Mouse (Mus musculus) kidney, postnatal 4 days (tissue): ENCODE measurements at regions not wholly inside any gene's neighbourhood (a gene's known extent, or its start where the extent isn't known, plus 50 kb on each side); places are given as distances from the start of the nearest gene placed in this dataset.

ENCODE experiments used
- DNase-seq, 2 experiments: peaks; one replicate each; pipeline ENCODE4 v3.0.0; 2021; ENCODE audit warnings: mixed read lengths in 2 of 2

DNA sequence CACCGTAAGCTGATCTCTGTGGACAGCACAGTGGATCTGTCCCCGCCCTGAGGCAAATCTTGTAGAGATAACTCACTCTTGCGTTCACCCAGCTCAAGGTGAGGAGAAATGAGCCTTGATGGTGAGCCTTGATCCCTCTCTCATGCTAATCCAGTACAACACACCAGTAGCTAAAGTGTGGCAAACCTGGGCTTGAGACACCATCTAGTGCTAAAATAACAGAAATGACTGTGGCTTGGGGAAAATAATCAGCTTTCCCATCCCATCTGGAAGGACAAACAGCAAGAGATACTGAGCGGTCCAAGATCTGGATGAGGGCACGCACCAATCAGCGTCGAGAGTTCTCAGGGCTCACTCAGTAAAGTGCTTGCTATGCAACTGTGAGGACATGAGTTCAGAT, 50.9 kb upstream of the Cbln4 start:
- no peak for DNase-seq

DNA sequence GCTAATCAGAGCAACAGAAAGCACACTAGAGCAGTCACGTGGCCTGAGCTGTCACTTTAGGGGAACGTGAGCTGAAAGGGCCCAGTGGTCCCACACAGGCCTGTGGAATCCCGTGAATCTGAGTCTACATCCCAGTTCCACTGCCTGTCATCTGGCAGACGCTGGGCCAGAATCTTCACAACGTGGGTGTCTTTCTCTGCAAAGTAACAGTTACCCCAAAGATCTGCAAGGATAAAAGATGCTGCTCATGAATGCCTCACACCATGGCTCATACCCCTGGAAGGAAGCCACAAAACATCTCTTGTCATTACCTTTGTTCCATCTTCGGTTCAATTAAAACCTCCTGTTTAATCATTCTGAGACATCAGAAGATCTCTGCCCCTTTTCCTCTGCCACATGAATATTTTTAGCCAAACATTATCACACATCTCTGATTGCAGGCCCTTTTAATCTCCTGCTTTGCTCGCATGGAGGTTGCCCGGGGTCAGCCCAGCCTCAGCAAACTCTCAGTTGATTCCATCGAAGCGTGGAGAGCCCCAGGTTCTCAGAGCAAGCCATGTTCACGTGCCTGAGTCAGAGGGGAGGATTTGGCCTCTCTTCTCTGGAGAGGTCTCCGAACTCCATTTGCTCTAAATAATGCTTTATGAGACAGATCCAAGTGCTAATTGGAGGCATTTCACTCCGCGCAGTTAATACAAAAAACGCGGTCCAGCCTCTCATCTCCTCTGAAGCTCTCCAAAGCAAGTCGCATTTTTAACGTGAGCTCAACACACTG, 60.8 kb upstream of the Cbln4 start:
- peak; percentile 6 to 13 for DNase-seq

DNA sequence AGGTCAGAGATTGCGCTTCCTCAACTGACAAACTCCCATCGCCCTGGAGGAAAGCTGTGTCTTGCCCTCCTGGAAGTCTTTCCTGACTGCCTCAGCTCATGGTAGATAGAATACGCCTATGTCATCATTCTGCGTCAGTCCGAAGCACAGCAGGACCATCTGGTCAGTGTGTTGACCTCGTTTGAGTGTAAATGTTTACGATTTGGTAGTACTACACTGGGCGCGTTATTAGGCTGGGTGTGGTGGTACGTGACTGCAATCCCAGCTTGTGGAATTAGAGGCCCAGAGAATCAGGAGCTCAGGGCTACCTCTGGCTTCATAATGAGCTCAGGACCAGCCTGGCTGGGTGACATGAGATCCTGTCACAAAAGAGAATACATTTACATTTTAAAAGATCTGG, 62.0 kb upstream of the Cbln4 start:
- DNase-seq, result no peak

DNA sequence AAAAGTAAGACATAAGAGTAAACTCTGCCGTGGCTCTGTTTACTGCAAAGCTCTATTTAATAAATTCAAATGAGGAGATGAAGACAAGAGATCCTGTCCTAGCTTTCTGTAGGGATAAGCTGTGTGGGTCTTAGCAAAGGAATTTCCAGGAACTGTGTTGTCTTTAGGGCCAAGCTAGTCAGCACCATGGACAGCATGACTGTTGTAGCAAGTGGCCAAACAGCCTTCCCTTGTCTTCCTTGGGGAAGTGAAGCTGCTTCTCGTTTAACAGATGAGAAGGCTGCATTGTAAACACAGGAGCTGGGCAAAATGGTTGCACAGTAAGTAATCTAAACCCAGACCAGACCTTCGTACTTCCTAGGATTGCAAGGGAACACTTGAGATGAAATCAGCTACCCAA, 67.4 kb upstream of the Cbln4 start:
- peak; percentile 80 to 84 for DNase-seq

DNA sequence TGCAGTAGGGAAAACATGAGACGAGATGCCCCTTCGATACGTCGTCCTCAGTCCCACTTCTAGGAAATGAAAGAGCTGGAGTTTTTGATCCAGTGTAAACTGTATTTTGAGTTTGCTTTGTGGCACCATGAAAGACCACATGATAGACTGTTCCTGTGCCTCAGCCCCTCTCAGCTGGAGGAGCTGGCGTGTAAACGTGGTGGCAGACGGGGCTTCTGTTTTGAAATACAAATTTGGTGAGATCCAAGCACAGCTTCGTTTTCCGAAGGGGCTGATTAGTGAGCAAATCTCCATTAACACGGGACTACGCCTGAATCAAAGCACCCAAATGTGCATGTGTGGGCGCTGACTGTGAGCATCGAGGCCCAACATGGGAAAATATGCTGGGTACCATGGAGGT, 70.4 kb upstream of the Cbln4 start:
- DNase-seq, result no peak

DNA sequence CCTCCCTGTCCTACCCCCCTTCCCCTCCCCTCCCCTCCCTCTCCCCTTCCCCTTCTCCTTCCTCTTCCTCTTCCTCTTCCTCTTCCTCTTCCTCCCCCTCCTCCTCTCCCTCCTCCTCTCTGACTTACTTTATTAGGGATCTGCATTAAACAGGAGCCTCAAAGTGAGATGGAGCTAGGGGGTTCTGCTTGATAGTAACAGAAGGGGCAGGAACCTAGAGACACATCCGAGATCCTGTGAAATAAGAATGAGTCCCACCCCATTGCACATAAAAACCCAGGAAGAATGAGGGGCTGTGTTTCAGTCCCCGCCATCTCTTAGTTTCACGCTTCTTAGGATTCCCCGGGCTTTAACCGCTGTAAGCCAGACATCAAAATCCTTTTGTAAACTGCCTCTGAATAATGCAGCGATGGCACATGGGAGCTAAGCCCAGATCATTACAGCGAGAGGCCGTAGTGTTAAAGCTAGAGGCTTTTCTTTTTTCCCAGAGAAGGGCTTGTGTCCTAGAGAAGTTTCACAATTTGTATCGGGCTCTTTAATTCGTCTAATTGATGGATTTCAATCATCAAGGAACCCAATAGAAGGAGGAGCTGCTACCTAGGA, 72.4 kb upstream of the Cbln4 start:
- no peak for DNase-seq

DNA sequence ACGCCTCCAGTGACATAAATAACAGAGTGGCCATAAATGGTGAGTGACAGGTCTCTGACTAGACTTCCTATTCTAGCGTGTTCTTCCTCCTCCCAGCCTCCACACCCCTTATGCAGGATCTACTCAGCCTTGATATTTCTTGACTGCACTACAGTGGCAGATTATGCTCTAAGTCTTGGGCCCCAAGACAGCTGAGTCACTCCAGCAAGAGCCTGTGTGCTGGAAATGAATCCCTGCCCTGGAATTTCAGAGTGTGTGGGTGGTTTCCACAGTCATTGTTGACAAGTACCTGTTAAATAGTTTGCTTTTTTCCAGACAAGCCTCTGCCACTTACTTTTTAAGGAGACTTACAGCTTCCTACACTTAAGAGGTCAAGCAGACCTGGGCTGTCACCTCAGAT, 84.3 kb upstream of the Cbln4 start:
- DNase-seq, result no peak

DNA sequence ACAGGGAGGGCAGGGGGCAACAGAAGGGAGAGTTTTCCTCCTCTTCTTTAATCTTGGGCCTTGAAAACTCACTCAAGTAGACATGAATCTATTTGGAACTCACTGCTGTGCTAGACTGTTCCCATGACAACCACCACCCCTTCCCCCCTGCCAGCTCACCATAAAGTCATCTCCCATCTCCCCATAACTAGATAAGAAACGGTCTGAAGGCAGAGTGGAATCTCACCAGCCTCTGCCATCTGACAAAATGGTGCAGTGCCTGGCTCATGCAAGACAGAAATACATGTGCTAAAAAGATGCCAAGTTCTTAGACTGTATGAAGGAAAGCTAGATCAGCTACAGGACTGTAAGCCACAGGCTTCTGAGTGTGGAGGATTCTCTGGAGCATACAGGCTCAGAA, 88.0 kb upstream of the Cbln4 start:
- DNase-seq, result no peak

DNA sequence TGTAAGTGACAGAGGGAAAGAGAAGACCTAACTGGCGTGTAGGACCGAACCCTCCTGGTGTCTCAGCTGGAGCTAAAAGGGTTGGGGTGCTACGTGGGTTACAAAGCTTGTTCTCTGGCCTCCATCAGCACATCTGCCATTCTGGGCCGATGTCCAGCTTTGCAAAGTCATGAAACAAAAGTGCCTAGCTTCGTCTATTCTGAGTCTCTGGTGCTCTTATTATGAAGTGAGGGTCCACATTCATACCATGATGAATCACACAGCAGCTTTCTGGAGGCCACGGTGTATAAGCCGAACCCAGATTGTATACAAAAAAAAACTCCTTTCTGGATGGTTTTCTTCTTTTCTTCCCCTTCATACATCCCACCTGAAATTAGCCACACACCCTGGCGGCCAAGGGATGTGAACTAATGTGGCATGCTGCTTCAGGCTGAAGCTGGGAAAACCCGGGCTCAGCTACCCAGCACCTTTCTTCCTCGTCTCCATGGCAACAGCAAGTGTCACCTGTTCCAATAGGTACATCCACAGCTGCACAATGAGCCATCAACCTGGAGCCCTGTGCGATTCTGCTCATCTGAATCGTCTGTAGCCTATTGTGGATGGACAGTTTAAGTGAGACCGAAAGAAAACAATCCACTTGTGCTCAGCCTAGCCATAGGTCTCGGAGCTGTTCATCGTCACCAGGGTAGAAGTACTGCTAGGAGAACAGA, 89.5 kb upstream of the Cbln4 start:
- peak; percentile 8 for DNase-seq

DNA sequence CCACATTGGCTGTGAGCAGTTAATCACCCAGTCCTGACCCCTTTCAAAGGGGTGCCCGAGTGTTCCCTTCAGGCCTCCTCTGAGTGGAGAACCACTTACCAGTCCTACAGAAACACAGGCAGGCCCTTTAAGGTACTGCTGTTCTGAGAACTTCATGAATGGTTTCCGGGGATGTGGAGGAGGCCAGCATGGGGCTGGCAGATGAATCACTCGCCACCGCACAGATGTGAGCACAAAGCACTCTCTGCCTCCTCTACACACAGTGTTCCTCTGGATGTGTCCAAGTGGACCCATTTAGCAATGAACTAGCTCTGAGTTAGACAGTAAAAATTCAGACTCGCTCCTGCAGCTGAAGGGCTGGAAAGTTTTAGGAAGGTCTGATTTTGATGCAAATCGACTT, 96.8 kb upstream of the Cbln4 start:
- DNase-seq, result no peak

DNA sequence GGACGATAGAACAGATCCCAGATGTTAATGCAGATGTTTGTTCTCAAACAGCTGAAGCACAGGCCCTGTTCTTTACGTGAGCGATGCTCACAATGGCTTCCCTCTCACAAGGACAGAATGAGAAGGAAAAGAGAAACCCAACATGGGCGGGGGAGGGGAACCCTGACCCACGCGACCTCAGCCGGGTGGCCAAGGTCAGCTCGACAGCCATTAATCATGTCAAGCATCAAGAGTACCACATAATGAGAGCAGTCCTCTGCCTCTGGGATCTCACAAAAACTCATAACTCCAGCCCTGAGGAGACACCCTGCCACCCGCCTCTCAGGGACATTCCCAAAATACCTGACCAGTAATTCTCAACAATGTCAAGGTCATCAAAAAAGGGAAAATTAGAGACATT, 100.0 kb upstream of the Cbln4 start:
- peak; percentile 26 to 34 for DNase-seq

DNA sequence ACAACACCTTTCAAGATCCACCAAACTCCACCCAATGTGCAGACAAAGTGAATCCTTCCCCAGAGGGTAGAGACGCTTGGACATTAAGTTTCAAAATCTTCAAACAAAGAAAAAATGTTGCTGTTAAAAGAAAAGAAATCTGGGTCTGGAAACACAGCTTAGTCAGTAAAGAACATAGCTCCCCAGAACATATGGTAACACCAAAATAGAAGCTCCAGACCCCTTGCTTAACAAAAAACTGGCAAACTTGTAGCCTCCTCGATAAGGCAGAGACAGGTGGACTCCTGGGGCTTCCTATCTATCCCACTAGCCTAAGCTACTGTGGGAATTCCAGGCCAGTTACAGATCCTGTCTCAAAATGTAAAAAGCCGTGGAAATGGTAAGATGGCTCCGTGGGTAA, 99.6 kb upstream of the Mc3r start:
- DNase-seq, result no peak

DNA sequence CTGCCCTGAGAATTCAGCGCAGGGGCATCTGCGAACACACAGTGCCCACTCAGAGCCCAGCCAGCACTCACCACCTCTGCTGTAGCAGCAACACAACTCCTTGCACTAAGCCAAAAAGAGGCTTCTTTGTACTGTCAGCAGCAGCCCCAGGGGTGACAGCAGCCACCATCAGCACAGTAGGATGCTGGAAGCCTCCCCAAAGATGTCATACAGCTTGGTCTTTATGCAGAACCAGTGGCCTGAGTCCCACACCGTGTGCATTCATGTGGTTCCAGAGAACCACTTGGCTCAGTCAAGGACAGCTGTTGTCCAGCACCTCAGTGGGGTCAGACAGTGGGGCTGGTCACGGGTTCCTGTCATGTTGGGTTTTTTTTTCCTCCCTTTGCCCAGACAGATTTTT, 98.6 kb upstream of the Mc3r start:
- no peak for DNase-seq

DNA sequence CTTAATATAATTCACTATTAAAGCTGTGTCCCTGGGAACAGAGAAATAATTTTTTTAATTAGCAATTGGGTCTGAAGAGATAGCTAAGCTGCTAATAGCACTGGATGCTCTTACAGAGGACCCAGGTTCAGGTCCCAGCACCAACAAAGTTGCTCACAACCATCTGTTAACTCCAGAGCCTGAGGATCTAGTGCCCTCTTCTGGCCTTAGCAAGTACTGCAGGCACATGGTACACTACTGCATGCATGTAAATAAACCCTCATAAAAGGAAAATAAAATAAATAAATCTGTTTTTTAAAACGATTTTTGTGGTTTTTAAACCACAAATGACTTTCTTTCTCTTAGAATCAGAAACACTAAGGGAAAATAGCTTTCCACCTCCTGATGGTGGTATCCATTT, 97.4 kb upstream of the Mc3r start:
- DNase-seq, result no peak

DNA sequence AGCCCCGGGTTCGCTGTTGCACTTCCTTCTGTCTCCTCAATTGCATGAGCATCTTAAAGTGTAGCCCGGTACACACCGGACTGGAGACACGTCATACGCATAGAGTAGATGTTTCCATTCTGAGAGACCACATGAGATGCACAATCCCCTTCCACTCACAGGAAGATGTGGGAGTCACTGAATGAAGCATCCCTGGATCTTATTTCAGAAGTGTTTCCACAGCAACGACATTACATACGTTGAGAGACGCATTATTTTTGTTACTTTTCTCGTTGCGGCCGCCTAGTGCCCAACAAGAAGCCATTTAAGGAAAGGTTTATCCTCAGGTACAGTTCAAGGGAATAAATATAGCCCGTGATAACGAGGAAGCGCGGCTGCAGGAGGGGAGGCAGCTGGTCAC, 88.4 kb upstream of the Mc3r start:
- no peak for DNase-seq

DNA sequence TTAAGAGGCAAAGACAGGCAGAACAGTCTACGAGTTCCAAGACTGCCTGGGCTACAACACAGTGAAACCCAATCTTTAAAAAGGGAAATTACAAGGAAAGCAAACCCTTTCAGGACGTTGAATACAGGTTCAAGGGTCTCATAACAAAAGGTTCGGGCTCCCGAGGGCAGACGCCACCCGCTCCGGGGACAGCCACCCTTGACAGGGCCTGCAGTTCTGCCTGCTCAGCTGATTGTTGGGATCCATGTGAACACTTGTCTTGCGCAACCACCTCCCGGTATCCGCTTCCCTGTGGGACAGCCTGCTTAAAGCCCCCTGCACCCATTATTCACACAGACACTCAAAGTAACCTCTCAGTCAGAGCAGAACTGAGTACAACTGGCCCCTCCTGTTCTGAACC, 70.9 kb upstream of the Mc3r start:
- DNase-seq, result no peak

DNA sequence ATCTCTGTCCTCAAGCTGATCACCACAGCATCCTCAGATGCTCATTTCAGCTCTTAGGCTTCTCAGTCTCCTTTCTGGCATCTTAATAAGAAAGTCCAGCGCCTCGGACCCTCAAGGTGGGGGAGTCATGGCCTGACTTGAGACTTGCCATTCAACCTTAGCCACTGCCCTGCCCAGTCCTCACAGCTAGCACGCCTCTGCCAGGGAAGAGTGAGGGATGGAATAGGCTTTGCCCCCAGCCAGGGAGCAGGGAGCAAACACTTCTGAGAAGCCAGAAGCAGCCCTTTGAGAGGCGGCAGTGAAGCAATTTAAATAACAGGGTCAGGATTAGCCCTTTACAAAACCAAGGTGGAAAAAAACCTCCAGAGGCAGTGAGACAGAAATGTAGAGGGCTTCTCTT, 69.0 kb upstream of the Mc3r start:
- DNase-seq, result no peak

DNA sequence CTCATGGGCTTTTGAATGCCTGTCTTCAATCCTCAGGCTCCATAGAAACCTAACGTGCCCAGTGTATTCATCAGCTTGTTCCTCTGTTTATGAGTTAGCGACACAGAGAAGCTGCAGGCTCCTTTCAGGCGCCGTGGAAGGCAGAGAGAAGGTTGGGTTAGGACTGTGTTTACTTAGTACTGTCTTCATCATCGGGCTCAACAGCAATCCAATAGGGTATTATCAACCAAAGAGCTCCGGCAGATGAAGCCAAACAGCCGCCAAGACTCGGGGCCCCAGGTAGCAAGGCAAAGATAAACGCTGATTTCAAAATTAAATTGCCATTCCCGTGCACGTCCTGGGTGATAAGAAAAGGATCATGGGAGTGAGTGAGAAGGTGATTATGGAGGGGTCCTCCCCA, 50.5 kb upstream of the Mc3r start:
- no peak for DNase-seq
